Mouse (Mus musculus) spleen, embryonic (tissue): ENCODE data around the gene Asnsd1.
"Not testable (repeated sequence)": the region's sequence is repeated elsewhere in the genome, so short reads cannot be mapped to it uniquely, and the experiment has no call there.

Source experiments
- CTCF ChIA-PET: fragments of 350-600 bp; sonication (Branson Sonifier 250); formaldehyde crosslinking; loops from one replicate; lab custom pipeline; 2022; lab: Charles Lee

The Asnsd1 gene

GRCm38 (mm10) chr1:53352327-53353261 is at the start of gene Asnsd1, which contains the start of the genes Asdurf and Gm28551:
Gene Asnsd1, minus strand, starts transcription at chr1:53352752.
Gene Asdurf, minus strand, starts transcription at chr1:53352619.
Gene Gm28551, minus strand, starts transcription at chr1:53352667.
- CTCF ChIA-PET, result no interaction called here

GRCm38 (mm10) chr1:53393936-53394760 is 41.6 kb upstream of the Asnsd1 start:
- CTCF ChIA-PET, result not testable (repeated sequence)

- CTCF ChIA-PET, result no interaction called here
Observed at GRCm38 (mm10) chr1:53388762-53389161, 36.2 kb upstream of the Asnsd1 start.

- CTCF ChIA-PET, result no interaction called here
Observed at GRCm38 (mm10) chr1:53384085-53384688, 31.6 kb upstream of the Asnsd1 start.

GRCm38 (mm10) chr1:53377731-53378130 is 25.2 kb upstream of the Asnsd1 start:
- CTCF ChIA-PET, result no interaction called here

GRCm38 (mm10) chr1:53375965-53376364 is 23.4 kb upstream of the Asnsd1 start:
- CTCF ChIA-PET, result not testable (repeated sequence)

- CTCF ChIA-PET, result no interaction called here
Observed at GRCm38 (mm10) chr1:53358988-53359387, 6.4 kb upstream of the Asnsd1 start.

- CTCF ChIA-PET, result no interaction called here
Observed at GRCm38 (mm10) chr1:53341071-53341470, 11.5 kb downstream of the Asnsd1 start.

GRCm38 (mm10) chr1:53337403-53337802 is 15.1 kb downstream of the Asnsd1 start:
- CTCF ChIA-PET, result interaction anchor here (0.5 kb wide), 1 partner anchor 44 kb away, joined by 3 read pairs; no protein-coding TSS in a partner anchor

- CTCF ChIA-PET, result no interaction called here
Observed at GRCm38 (mm10) chr1:53335465-53335864, 17.1 kb downstream of the Asnsd1 start.

GRCm38 (mm10) chr1:53333527-53333926 is 19.0 kb downstream of the Asnsd1 start:
- CTCF ChIA-PET, result not testable (repeated sequence)

- CTCF ChIA-PET, result no interaction called here
Observed at GRCm38 (mm10) chr1:53324827-53325494, 27.6 kb downstream of the Asnsd1 start.

GRCm38 (mm10) chr1:53324277-53324676 is 28.3 kb downstream of the Asnsd1 start:
- CTCF ChIA-PET, result no interaction called here

- CTCF ChIA-PET, result no interaction called here
Observed at GRCm38 (mm10) chr1:53323254-53323653, 29.3 kb downstream of the Asnsd1 start.

GRCm38 (mm10) chr1:53321662-53322344 is 30.7 kb downstream of the Asnsd1 start:
- CTCF ChIA-PET, result no interaction called here

GRCm38 (mm10) chr1:53312989-53313967 is 39.3 kb downstream of the Asnsd1 start, which contains the start of gene Osgepl1:
Gene Osgepl1, plus strand, starts transcription at chr1:53313624.
- CTCF ChIA-PET, result no interaction called here

- CTCF ChIA-PET, result no interaction called here
Observed at GRCm38 (mm10) chr1:53300506-53300905, 52.0 kb downstream of the Asnsd1 start.

GRCm38 (mm10) chr1:53296581-53297383 is 55.8 kb downstream of the Asnsd1 start, which contains the start of the genes Pms1, Ormdl1 and Gm28778:
Gene Pms1, minus strand, starts transcription at chr1:53297018.
Gene Ormdl1, plus strand, starts transcription at chr1:53297095.
Gene Gm28778, plus strand, starts transcription at chr1:53297111.
- CTCF ChIA-PET, result interaction anchor here (0.8 kb wide), 1 partner anchor 1723 kb away, joined by 4 read pairs; no protein-coding TSS in a partner anchor
